Mouse (Mus musculus) limb, embryonic 12.5 days (tissue): ENCODE results near the gene Coro6. TPM values are rescaled to one million over a fixed set of nuclear protein-coding genes. Genes with fewer than 3 reads are reported as not detected.

Experiments
- ATAC-seq: fragments of 200-750 bp; cut with Nextera tagmentation; 2 replicates; pipeline ENCODE4 v1.8.0; 2017; ENCODE audit warnings: low read depth, moderate TSS enrichment; ENCODE audit not compliant: insufficient number of reproducible peaks, insufficient read depth, low FRiP score, low TSS enrichment
- H3K27ac ChIP-seq: fragments of 300-500 bp; sonication (generic); 2 replicates; pipeline ENCODE4 v1.5.1; 2016; ENCODE audit warnings: mild to moderate bottlenecking, moderate library complexity
- H3K27me3 ChIP-seq: fragments of 300-500 bp; sonication (generic); 2 replicates; pipeline ENCODE4 v1.6.1; 2016; ENCODE audit warnings: mild to moderate bottlenecking, moderate library complexity
- H3K36me3 ChIP-seq: fragments of 300-500 bp; sonication (generic); 2 replicates; pipeline ENCODE4 v1.6.1; 2016; ENCODE audit warnings: mild to moderate bottlenecking, moderate library complexity
- H3K4me1 ChIP-seq: fragments of 300-500 bp; sonication (generic); replicated peaks from 2 replicates; pipeline ENCODE4 v1.6.1; 2016
- H3K4me2 ChIP-seq: fragments of 300-500 bp; sonication (generic); 2 replicates; pipeline ENCODE4 v1.6.1; 2016; ENCODE audit warnings: mild to moderate bottlenecking, moderate library complexity
- H3K4me3 ChIP-seq: fragments of 300-500 bp; sonication (generic); replicated peaks from 2 replicates; pipeline ENCODE4 v1.5.1; 2016; ENCODE audit warnings: mild to moderate bottlenecking
- H3K9ac ChIP-seq: fragments of 300-500 bp; sonication (generic); replicated peaks from 2 replicates; pipeline ENCODE4 v1.6.1; 2016; ENCODE audit warnings: mild to moderate bottlenecking, moderate library complexity
- H3K9me3 ChIP-seq: fragments of 300-500 bp; sonication (generic); 2 replicates; pipeline ENCODE4 v1.6.1; 2016; ENCODE audit warnings: mild to moderate bottlenecking, moderate library complexity
- WGBS: fragments of 180-500 bp; shearing (Covaris S2); methylation state at CpG from one replicate; pipeline ENCODE4 v1.1.7; 2016; 5-methylcytosine and 5-hydroxymethylcytosine counted together
- polyA plus RNA-seq: library from polyadenylated mRNA; unstranded; fragments of >200 nt; fragmentation: Nextera tagmentation; extraction: Ambion mirVana; gene quantifications from 2 replicates; pipeline ENCODE4 v1.2.1, GENCODE M21; 2016

Coro6 gene
- polyA plus RNA-seq, 1 experiment from 2014 or later, result 0.33 TPM

- no peak overlapping the region for H3K4me3 ChIP-seq
- peaks cover 20% of the 10 kb centered on the region for H3K36me3 ChIP-seq
- H3K4me1 ChIP-seq, result no peaks in the 10 kb centered on the region
- no peak overlapping the region for H3K9ac ChIP-seq
- no peaks in the 10 kb centered on the region for H3K9me3 ChIP-seq
- no peak overlapping the region for H3K27ac ChIP-seq
- H3K4me2 ChIP-seq, result no peak overlapping the region
- H3K27me3 ChIP-seq, result no peaks in the 10 kb centered on the region
- no peak for ATAC-seq
- 82% methylated on average over 2 of the region's 2 CpGs for WGBS
These were observed 17.3 kb upstream of the Coro6 start for GRCm38 (mm10) chr11:77444939-77445338.

DNA sequence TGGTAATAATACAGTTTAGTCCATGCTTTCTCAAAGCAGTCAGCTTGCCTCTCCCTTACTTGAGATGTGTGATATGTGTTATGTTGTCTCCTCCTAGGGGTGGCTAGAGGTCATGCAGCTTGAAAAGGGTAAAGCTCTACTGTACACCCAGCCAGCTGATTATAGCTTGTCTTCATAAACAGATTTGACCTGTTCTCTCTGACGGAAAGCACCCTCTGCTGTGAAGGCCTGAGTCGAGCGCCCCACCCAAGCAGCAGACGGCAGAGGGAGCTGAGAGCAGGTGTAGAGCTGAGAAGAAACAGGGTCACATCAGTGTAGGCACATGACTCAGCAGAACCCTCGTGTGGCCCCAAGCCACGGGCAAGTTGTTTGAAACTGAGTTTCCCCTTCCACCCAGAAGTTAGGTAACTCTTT lies 15.6 kb upstream of the Coro6 start:
- Histone ChIP-seq H3K9me3 (no peaks in the 10 kb centered on the region), H3K4me2 (no peak overlapping the region), H3K4me3 (no peak overlapping the region), H3K27me3 (no peaks in the 10 kb centered on the region), H3K36me3 (peaks cover 30% of the 10 kb centered on the region), H3K27ac (no peak overlapping the region), H3K4me1 (no peaks in the 10 kb centered on the region), H3K9ac (no peak overlapping the region)
- 58% methylated on average over 6 of the region's 6 CpGs for WGBS
- no peak for ATAC-seq

- Histone ChIP-seq H3K4me2 (no peak overlapping the region), H3K36me3 (peaks cover 30% of the 10 kb centered on the region), H3K9me3 (no peaks in the 10 kb centered on the region), H3K27ac (no peak overlapping the region), H3K27me3 (no peaks in the 10 kb centered on the region), H3K4me1 (no peaks in the 10 kb centered on the region), H3K4me3 (no peak overlapping the region), H3K9ac (no peak overlapping the region)
- WGBS, result 93% methylated on average over 7 of the region's 7 CpGs
- ATAC-seq, result no peak
These were observed 13.0 kb upstream of the Coro6 start for GRCm38 (mm10) chr11:77449224-77449623.

- 95% methylated on average over 2 of the region's 2 CpGs for WGBS
- H3K36me3 ChIP-seq, result peaks cover 45% of the 10 kb centered on the region
- H3K27ac ChIP-seq, result no peak overlapping the region
- no peak overlapping the region for H3K4me2 ChIP-seq
- no peaks in the 10 kb centered on the region for H3K27me3 ChIP-seq
- H3K9me3 ChIP-seq, result no peaks in the 10 kb centered on the region
- no peak overlapping the region for H3K9ac ChIP-seq
- ATAC-seq, result no peak
- H3K4me3 ChIP-seq, result no peak overlapping the region
- H3K4me1 ChIP-seq, result no peaks in the 10 kb centered on the region
These were observed 10.5 kb upstream of the Coro6 start for GRCm38 (mm10) chr11:77451670-77452069.

DNA sequence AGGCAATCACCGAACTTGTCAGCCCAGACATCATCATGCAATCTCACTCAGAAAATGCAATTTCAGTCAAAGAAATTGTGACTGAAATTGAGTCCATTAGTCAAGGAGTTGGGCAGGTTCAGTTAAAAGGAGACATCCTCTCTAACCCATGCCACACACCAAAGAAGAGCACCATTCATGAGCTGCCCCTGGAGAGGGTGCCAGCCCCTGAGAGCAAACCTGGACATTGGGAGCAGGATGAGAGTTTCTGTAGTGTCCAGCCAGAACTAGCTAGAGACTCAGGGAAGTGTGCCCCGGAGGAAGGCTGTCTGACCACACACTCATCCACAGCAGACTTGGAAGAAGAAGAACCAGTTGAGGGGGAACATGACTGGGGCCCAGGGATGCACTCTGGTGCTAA lies 8.8 kb upstream of the Coro6 start:
- ATAC-seq, result no peak
- Histone ChIP-seq H3K4me2 (no peak overlapping the region), H3K4me1 (no peaks in the 10 kb centered on the region), H3K27me3 (no peaks in the 10 kb centered on the region), H3K9me3 (no peaks in the 10 kb centered on the region), H3K27ac (no peak overlapping the region), H3K9ac (no peak overlapping the region), H3K36me3 (peaks cover 49% of the 10 kb centered on the region), H3K4me3 (no peak overlapping the region)
- 91% methylated on average over 2 of the region's 2 CpGs for WGBS

- Histone ChIP-seq H3K27ac (no peak overlapping the region), H3K4me2 (no peak overlapping the region), H3K9me3 (no peaks in the 10 kb centered on the region), H3K4me1 (no peaks in the 10 kb centered on the region), H3K9ac (no peak overlapping the region), H3K27me3 (peaks cover 9% of the 10 kb centered on the region; the same call in 1 of the 2 replicates), H3K36me3 (peaks cover 32% of the 10 kb centered on the region), H3K4me3 (no peak overlapping the region)
- ATAC-seq, result no peak
- WGBS, result 81% methylated on average over 9 of the region's 9 CpGs
These were observed 6.3 kb upstream of the Coro6 start for GRCm38 (mm10) chr11:77455770-77456510.

DNA sequence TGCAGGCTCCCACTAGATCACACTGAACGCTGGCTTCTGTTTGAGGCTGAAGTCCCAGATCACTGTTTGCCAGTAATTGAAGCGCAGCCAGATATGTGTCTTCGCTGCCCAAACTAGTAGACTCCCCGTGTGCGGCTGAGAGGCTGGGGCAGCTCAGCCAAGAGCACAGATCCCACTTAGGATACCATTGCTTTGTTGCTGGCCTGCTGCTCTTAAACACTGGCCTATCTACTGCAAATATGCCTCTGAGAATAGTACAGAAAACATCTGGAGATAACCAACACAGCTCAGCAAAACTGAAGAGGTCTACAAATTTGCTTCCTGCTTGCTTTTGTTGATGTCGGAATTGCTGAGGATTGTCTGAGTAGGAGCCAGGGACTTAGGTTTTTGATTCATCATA lies 5.3 kb upstream of the Coro6 start:
- ATAC-seq, result no peak
- 71% methylated on average over 6 of the region's 6 CpGs for WGBS
- Histone ChIP-seq H3K4me3 (no peak overlapping the region), H3K27me3 (peaks cover 18% of the 10 kb centered on the region), H3K4me1 (0 out of 2 replicates have a peak, but pooled peaks cover 1% of the 10 kb centered on the region), H3K9ac (no peak overlapping the region), H3K27ac (no peak overlapping the region), H3K9me3 (no peaks in the 10 kb centered on the region), H3K4me2 (no peak overlapping the region), H3K36me3 (peaks cover 31% of the 10 kb centered on the region)

- peak overlapping the region; percentile 98 for H3K4me2 ChIP-seq
- peak overlapping the region; percentile 60 for H3K4me3 ChIP-seq
- no peak for ATAC-seq
- 0 out of 2 replicates have a peak, but pooled peaks cover 3% of the 10 kb centered on the region for H3K36me3 ChIP-seq
- peak overlapping the region; percentile 66 for H3K9ac ChIP-seq
- peaks cover 11% of the 10 kb centered on the region for H3K4me1 ChIP-seq
- H3K27ac ChIP-seq, result no peak overlapping the region
- 5% methylated on average over 6 of the region's 6 CpGs for WGBS
- H3K9me3 ChIP-seq, result no peaks in the 10 kb centered on the region
- peaks cover 68% of the 10 kb centered on the region for H3K27me3 ChIP-seq
These were observed 355 bp upstream of the Coro6 start for GRCm38 (mm10) chr11:77461856-77462255.

GRCm38 (mm10) chr11:77463101-77463445 lies 862 bp downstream of the Coro6 start:
- H3K9ac ChIP-seq, result no peak overlapping the region; the same call in 1 of the 2 replicates
- H3K4me3 ChIP-seq, result peak overlapping the region; percentile 60
- peaks cover 22% of the 10 kb centered on the region for H3K4me1 ChIP-seq
- no peaks in the 10 kb centered on the region for H3K9me3 ChIP-seq
- H3K27me3 ChIP-seq, result peaks cover 81% of the 10 kb centered on the region
- H3K4me2 ChIP-seq, result peak overlapping the region; percentile 98
- ATAC-seq, result no peak
- no peaks in the 10 kb centered on the region for H3K36me3 ChIP-seq
- WGBS, result 44% methylated on average over 8 of the region's 8 CpGs
- no peak overlapping the region for H3K27ac ChIP-seq

DNA sequence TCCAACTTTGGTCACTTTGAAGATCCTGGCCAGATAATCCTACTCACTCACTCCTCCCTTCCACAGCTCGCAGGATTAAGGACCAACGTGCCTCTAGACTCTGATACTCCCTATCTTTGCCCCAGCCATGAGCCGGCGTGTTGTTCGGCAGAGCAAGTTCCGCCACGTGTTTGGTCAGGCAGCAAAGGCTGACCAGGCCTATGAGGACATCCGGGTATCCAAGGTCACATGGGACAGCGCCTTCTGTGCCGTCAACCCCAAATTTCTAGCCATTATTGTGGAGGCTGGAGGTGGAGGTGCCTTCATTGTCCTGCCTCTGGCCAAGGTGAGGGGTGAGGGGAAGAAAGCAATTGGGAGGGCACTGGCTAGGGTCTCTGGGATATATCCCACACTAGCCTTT lies 1.6 kb downstream of the Coro6 start:
- peaks cover 23% of the 10 kb centered on the region for H3K4me1 ChIP-seq
- H3K4me2 ChIP-seq, result no peak overlapping the region
- no peak overlapping the region for H3K27ac ChIP-seq
- no peak overlapping the region for H3K4me3 ChIP-seq
- ATAC-seq, result no peak
- peaks cover 88% of the 10 kb centered on the region for H3K27me3 ChIP-seq
- H3K9me3 ChIP-seq, result no peaks in the 10 kb centered on the region
- 74% methylated on average over 10 of the region's 10 CpGs for WGBS
- no peaks in the 10 kb centered on the region for H3K36me3 ChIP-seq
- H3K9ac ChIP-seq, result no peak overlapping the region

- Histone ChIP-seq H3K9ac (no peak overlapping the region), H3K4me2 (no peak overlapping the region), H3K9me3 (no peaks in the 10 kb centered on the region), H3K27me3 (peaks cover 95% of the 10 kb centered on the region), H3K4me3 (no peak overlapping the region), H3K27ac (no peak overlapping the region), H3K36me3 (peaks cover 3% of the 10 kb centered on the region; the same call in 1 of the 2 replicates), H3K4me1 (peaks cover 23% of the 10 kb centered on the region)
- ATAC-seq, result no peak
- 63% methylated on average over 4 of the region's 4 CpGs for WGBS
These were observed 2.5 kb downstream of the Coro6 start for GRCm38 (mm10) chr11:77464684-77465083.

GRCm38 (mm10) chr11:77465111-77465510 lies 2.9 kb downstream of the Coro6 start:
- H3K9me3 ChIP-seq, result no peaks in the 10 kb centered on the region
- peaks cover 98% of the 10 kb centered on the region for H3K27me3 ChIP-seq
- peaks cover 7% of the 10 kb centered on the region; the same call in 1 of the 2 replicates for H3K36me3 ChIP-seq
- ATAC-seq, result no peak
- no peak overlapping the region for H3K27ac ChIP-seq
- H3K4me2 ChIP-seq, result no peak overlapping the region
- WGBS, result 62% methylated on average over 3 of the region's 3 CpGs
- no peak overlapping the region for H3K4me3 ChIP-seq
- H3K9ac ChIP-seq, result no peak overlapping the region
- peaks cover 23% of the 10 kb centered on the region for H3K4me1 ChIP-seq
